Mouse (Mus musculus) megakaryocyte-erythroid progenitor cell, adult 5-6 weeks (primary cell): ENCODE measurements at regions not wholly inside any gene's neighbourhood (a gene's known extent, or its start where the extent isn't known, plus 50 kb on each side); places are given as distances from the start of the nearest gene placed in this dataset.
A peak's percentile ranks its signal among the peaks of the same experiment; 100 is the strongest.

Experiments used
- ATAC-seq: replicated peaks from 2 replicates; pipeline ENCODE4 v1.8.0; 2016; ENCODE audit warnings: mild to moderate bottlenecking, inconsistent platforms; ENCODE audit not compliant: severe bottlenecking, poor library complexity, low FRiP score, low TSS enrichment

GRCm38 (mm10) chr14:60439106-60439505 lies 66.0 kb downstream of the Amer2 start:
- ATAC-seq, result no peak

- ATAC-seq, result no peak
Observed at GRCm38 (mm10) chr14:60443821-60444551, 70.9 kb downstream of the Amer2 start.

- ATAC-seq, result no peak
Observed at GRCm38 (mm10) chr14:60444552-60444937, 71.5 kb downstream of the Amer2 start.

- no peak for ATAC-seq
Observed at GRCm38 (mm10) chr14:60446037-60446436, 73.0 kb downstream of the Amer2 start.

- ATAC-seq, result no peak
Observed at GRCm38 (mm10) chr14:60451216-60451615, 78.2 kb downstream of the Amer2 start.

GRCm38 (mm10) chr14:60451684-60452083 lies 78.6 kb downstream of the Amer2 start:
- no peak for ATAC-seq

- no peak for ATAC-seq
Observed at GRCm38 (mm10) chr14:60456767-60457166, 83.7 kb downstream of the Amer2 start.

GRCm38 (mm10) chr14:60484996-60485888 lies 112.2 kb downstream of the Amer2 start:
- 0 out of 2 replicates have a peak, but pooled peaks have one; percentile 26 for ATAC-seq

GRCm38 (mm10) chr14:60485889-60486274 lies 112.8 kb downstream of the Amer2 start:
- no peak for ATAC-seq

- no peak for ATAC-seq
Observed at GRCm38 (mm10) chr14:60486278-60486935, 113.3 kb downstream of the Amer2 start.

GRCm38 (mm10) chr14:60489111-60489510 lies 116.1 kb downstream of the Amer2 start:
- no peak for ATAC-seq

- ATAC-seq, result no peak
Observed at GRCm38 (mm10) chr14:60490886-60491285, 117.8 kb downstream of the Amer2 start.

- ATAC-seq, result no peak
Observed at GRCm38 (mm10) chr14:60495441-60495840, 122.4 kb downstream of the Amer2 start.

GRCm38 (mm10) chr14:60502552-60502951 lies 129.5 kb downstream of the Amer2 start:
- ATAC-seq, result no peak

GRCm38 (mm10) chr14:60505066-60505465 lies 128.7 kb upstream of the Spata13 start:
- no peak for ATAC-seq

- no peak for ATAC-seq
Observed at GRCm38 (mm10) chr14:60506296-60506695, 127.5 kb upstream of the Spata13 start.

GRCm38 (mm10) chr14:60513560-60513959 lies 120.2 kb upstream of the Spata13 start:
- ATAC-seq, result no peak

- ATAC-seq, result no peak
Observed at GRCm38 (mm10) chr14:60515094-60515786, 118.6 kb upstream of the Spata13 start.

- ATAC-seq, result no peak
Observed at GRCm38 (mm10) chr14:60517891-60518290, 115.9 kb upstream of the Spata13 start.

GRCm38 (mm10) chr14:60523010-60523409 lies 110.8 kb upstream of the Spata13 start:
- no peak for ATAC-seq
